Mouse (Mus musculus): ENCODE measurements at regions not wholly inside any gene's neighbourhood (a gene's known extent, or its start where the extent isn't known, plus 50 kb on each side); places are given as distances from the start of the nearest gene placed in this dataset.
A peak's percentile ranks its signal among the peaks of the same experiment; 100 is the strongest.

GRCm38 (mm10) chr6:147416592-147416991 lies 59.0 kb upstream of the Ccdc91 start:
- DNase-seq (ENCODE audit: low spot score in 2 of 2): no peak

GRCm38 (mm10) chr6:147413713-147414112 lies 61.9 kb upstream of the Ccdc91 start:
- DNase-seq (ENCODE audit: low spot score in 2 of 2): no peak

- no peak for DNase-seq (ENCODE audit: low spot score in 2 of 2)
Observed at GRCm38 (mm10) chr6:147397984-147398383, 77.6 kb upstream of the Ccdc91 start.

GRCm38 (mm10) chr6:147391425-147392158 lies 84.0 kb upstream of the Ccdc91 start:
- no peak for DNase-seq (ENCODE audit: low spot score in 2 of 2)

- no peak for DNase-seq (ENCODE audit: low spot score in 2 of 2)
Observed at GRCm38 (mm10) chr6:147390499-147390898, 85.1 kb upstream of the Ccdc91 start.

- DNase-seq (ENCODE audit: low spot score in 2 of 2): no peak
Observed at GRCm38 (mm10) chr6:147388727-147389126, 86.9 kb upstream of the Ccdc91 start.

GRCm38 (mm10) chr6:147385606-147386005 lies 90.0 kb upstream of the Ccdc91 start:
- DNase-seq (ENCODE audit: low spot score in 2 of 2): no peak

- DNase-seq (ENCODE audit: low spot score in 2 of 2): no peak
Observed at GRCm38 (mm10) chr6:147380519-147380918, 95.1 kb upstream of the Ccdc91 start.

- DNase-seq (ENCODE audit: low spot score in 2 of 2): no peak
Observed at GRCm38 (mm10) chr6:147377679-147378078, 97.9 kb upstream of the Ccdc91 start.

- DNase-seq (ENCODE audit: low spot score in 2 of 2): no peak
Observed at GRCm38 (mm10) chr6:147371737-147372136, 103.9 kb upstream of the Ccdc91 start.

- DNase-seq (ENCODE audit: low spot score in 2 of 2): no peak
Observed at GRCm38 (mm10) chr6:147371336-147371735, 104.3 kb upstream of the Ccdc91 start.

- DNase-seq (ENCODE audit: low spot score in 2 of 2): no peak
Observed at GRCm38 (mm10) chr6:147362842-147363241, 98.9 kb upstream of the Pthlh start.

GRCm38 (mm10) chr6:147357031-147357430 lies 93.0 kb upstream of the Pthlh start:
- DNase-seq (ENCODE audit: low spot score in 2 of 2): no peak

GRCm38 (mm10) chr6:147356570-147356969 lies 92.6 kb upstream of the Pthlh start:
- no peak for DNase-seq (ENCODE audit: low spot score in 2 of 2)

GRCm38 (mm10) chr6:147349566-147350237 lies 85.7 kb upstream of the Pthlh start:
- DNase-seq (ENCODE audit: low spot score in 2 of 2): no peak

- DNase-seq (ENCODE audit: low spot score in 2 of 2): no peak
Observed at GRCm38 (mm10) chr6:147348621-147349020, 84.6 kb upstream of the Pthlh start.

- DNase-seq (ENCODE audit: low spot score in 2 of 2): no peak
Observed at GRCm38 (mm10) chr6:147341042-147341441, 77.1 kb upstream of the Pthlh start.

GRCm38 (mm10) chr6:147332976-147333375 lies 69.0 kb upstream of the Pthlh start:
- DNase-seq (ENCODE audit: low spot score in 2 of 2): no peak

GRCm38 (mm10) chr6:147329201-147329600 lies 65.2 kb upstream of the Pthlh start:
- DNase-seq (ENCODE audit: low spot score in 2 of 2): no peak

- no peak for DNase-seq (ENCODE audit: low spot score in 2 of 2)
Observed at GRCm38 (mm10) chr6:147324336-147324735, 60.4 kb upstream of the Pthlh start.

GRCm38 (mm10) chr6:147318106-147318505 lies 54.1 kb upstream of the Pthlh start:
- peak; percentile 38 to 53 for DNase-seq (ENCODE audit: low spot score in 2 of 2)

- DNase-seq (ENCODE audit: low spot score in 2 of 2): peak; percentile 37 to 47
Observed at GRCm38 (mm10) chr6:147316702-147317468, 52.9 kb upstream of the Pthlh start.
